Mouse (Mus musculus) liver, adult 10 weeks (tissue): ENCODE data around the gene Il1rl1. TPM values are rescaled to one million over a fixed set of nuclear protein-coding genes. Genes with fewer than 3 reads are reported as not detected.

Experiments used
- polyA plus RNA-seq: library from polyadenylated mRNA; stranded (reverse); fragments of 350-450 nt; fragmentation: Illumina TruSeq; extraction: RNeasy Lipid Tissue Mini Kit (QIAGEN cat#74804); gene quantifications from one replicate; pipeline ENCODE4 v1.2.3, GENCODE M21; 2014; ENCODE audit warnings: low read depth, low replicate concordance

Il1rl1 gene
- polyA plus RNA-seq: not detected

GRCm38 (mm10) chr1:40428910-40429675, at the start of gene Il1rl1:
TSS of gene Il1rl1 (plus strand) at chr1:40429570.

DNA sequence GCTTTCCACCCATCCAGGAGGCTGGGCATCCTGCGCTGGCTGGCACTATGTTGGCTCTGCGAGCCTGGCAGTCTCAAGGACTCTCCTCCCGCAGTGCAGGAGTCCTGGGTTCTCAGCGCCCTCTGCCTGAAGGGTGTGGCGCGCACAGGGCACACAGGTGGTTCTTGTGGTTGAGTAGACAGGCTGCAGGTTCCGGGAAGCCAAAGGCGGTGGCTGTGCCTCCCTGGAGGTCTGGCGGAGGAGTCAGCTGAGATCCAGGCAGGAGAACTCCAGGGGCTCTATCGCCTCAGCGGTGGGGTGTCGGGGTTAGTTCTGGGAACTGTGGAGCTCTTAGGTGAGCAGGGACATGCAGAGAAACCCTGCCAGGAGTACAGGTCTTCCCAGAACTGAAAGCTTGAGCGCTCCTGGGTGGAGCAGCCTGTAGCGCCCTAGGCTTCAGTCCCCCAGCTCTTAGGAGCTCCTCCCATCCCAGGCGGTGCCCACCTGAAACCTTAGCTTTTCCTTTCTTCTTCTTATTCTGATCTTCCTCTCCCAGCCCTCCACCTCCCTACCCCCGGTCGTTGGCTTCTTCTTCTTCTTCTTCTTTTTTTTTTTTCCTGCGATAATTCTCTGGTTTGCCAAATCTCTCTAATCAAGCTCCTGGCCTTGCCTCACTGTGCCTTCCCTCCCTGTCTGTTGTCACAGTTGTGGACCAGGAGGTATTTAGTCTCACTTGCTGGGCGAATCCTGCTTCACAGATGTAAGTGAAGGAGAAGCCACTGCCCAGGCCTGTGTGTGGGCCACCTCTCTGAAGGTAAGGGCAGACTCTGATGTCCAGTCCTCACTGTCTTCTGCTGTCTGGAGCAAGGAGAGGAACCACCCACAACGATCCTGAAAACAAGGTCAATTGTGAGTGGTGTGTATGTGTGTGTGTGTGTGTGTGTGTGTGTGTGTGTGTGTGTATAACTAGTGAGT, 36.4 kb downstream of the Il1rl1 start, which contains the start of gene Il18r1:
TSS of gene Il18r1 (plus strand) at position 76 of the 954 bp plus-strand sequence.

Other genes starting within 250 kb of the Il1rl1 start
- gene Il1r1, start 204.5 kb upstream of the Il1rl1 start, polyA plus RNA-seq: 26.9 TPM
- 0.26 TPM for gene Il1rl2, start 105.0 kb upstream of the Il1rl1 start, polyA plus RNA-seq
- 0.87 TPM for gene Il18r1, start 36.0 kb downstream of the Il1rl1 start, polyA plus RNA-seq
- 0.32 TPM for gene Il18rap, start 85.8 kb downstream of the Il1rl1 start, polyA plus RNA-seq
- not detected for gene Slc9a4, start 150.5 kb downstream of the Il1rl1 start, polyA plus RNA-seq